Mouse (Mus musculus) myocyte (in vitro differentiated cells): ENCODE results near the gene Irf5. TPM values are rescaled to one million over a fixed set of nuclear protein-coding genes. Genes with fewer than 3 reads are reported as not detected.

Source experiments
- H3K27me3 ChIP-seq: one replicate; pipeline ENCODE4 v1.6.1; 2011; ENCODE audit not compliant: control insufficient read depth, insufficient read depth, insufficient read length
- H3K36me3 ChIP-seq: one replicate; pipeline ENCODE4 v1.6.1; 2011; ENCODE audit not compliant: control insufficient read depth, insufficient read depth
- H3K4me2 ChIP-seq: one replicate; pipeline ENCODE4 v1.6.1; 2011; ENCODE audit warnings: low read depth, control low read depth
- H3K4me3 ChIP-seq: one replicate; pipeline ENCODE4 v1.5.1; 2011; ENCODE audit warnings: mild to moderate bottlenecking, control low read depth, moderate library complexity
- H3K79me2 ChIP-seq: one replicate; pipeline ENCODE4 v1.6.1; 2011; ENCODE audit not compliant: control insufficient read depth, insufficient read depth
- H3ac ChIP-seq: one replicate; pipeline ENCODE4 v1.6.1; 2011; ENCODE audit not compliant: control insufficient read depth, insufficient read length
- CEBPB ChIP-seq: IDR thresholded peaks from 2 replicates; pipeline ENCODE4 v1.6.1; 2011; ENCODE audit warnings: mild to moderate bottlenecking, moderate library complexity; ENCODE audit not compliant: poor library complexity, insufficient read depth, severe bottlenecking
- E2F4 ChIP-seq: IDR thresholded peaks from one replicate; pipeline ENCODE4 v1.6.1; 2011; ENCODE audit warnings: mild to moderate bottlenecking, control low read depth, moderate library complexity; ENCODE audit not compliant: insufficient read depth
- MAX ChIP-seq: IDR thresholded peaks from one replicate; pipeline ENCODE4 v1.6.1; 2011; ENCODE audit warnings: low read depth, mild to moderate bottlenecking, control low read depth
- MYOD1 ChIP-seq, 3 experiments: IDR thresholded peaks; one replicate each; pipeline ENCODE4 v1.6.1; 2011; ENCODE audit warnings: control low read depth in 2 of 3, low read depth in 2 of 3, mild to moderate bottlenecking in 2 of 3, moderate library complexity in 1 of 3; ENCODE audit not compliant: insufficient read length in 2 of 3, control insufficient read depth in 1 of 3
- MYOG ChIP-seq, 3 experiments: IDR thresholded peaks; one replicate each; pipeline ENCODE4 v1.6.1; 2011; ENCODE audit warnings: control low read depth in 2 of 3, low read depth in 2 of 3, mild to moderate bottlenecking in 2 of 3; ENCODE audit not compliant: insufficient read length in 2 of 3, control insufficient read depth in 1 of 3, insufficient read depth in 1 of 3
- POLR2A ChIP-seq: IDR thresholded peaks from one replicate; pipeline ENCODE4 v1.6.1; 2011; ENCODE audit warnings: low read depth, mild to moderate bottlenecking, control low read depth, moderate library complexity; ENCODE audit not compliant: insufficient read length
- POLR2AphosphoS2 ChIP-seq: IDR thresholded peaks from one replicate; pipeline ENCODE4 v1.6.1; 2011; ENCODE audit warnings: low read depth, control low read depth; ENCODE audit not compliant: insufficient read length
- REST ChIP-seq: IDR thresholded peaks from one replicate; pipeline ENCODE4 v1.6.1; 2011; ENCODE audit warnings: mild to moderate bottlenecking, control low read depth, moderate library complexity; ENCODE audit not compliant: insufficient read depth, insufficient read length
- SRF ChIP-seq: IDR thresholded peaks from one replicate; pipeline ENCODE4 v1.6.1; 2011; ENCODE audit warnings: low read depth; ENCODE audit not compliant: control insufficient read depth, insufficient read length
- TCF12 ChIP-seq: IDR thresholded peaks from one replicate; pipeline ENCODE4 v1.6.1; 2011; ENCODE audit warnings: mild to moderate bottlenecking, control low read depth; ENCODE audit not compliant: poor library complexity, insufficient read depth, severe bottlenecking
- TCF3 ChIP-seq: IDR thresholded peaks from one replicate; pipeline ENCODE4 v1.6.1; 2011; ENCODE audit warnings: low read depth, control low read depth; ENCODE audit not compliant: insufficient read length
- USF1 ChIP-seq: IDR thresholded peaks from one replicate; pipeline ENCODE4 v1.6.1; 2011; ENCODE audit warnings: low read depth, mild to moderate bottlenecking, control low read depth, moderate library complexity
- polyA plus RNA-seq: library from polyadenylated mRNA; unstranded; fragments of >200 nt; fragmentation: generic; extraction: Trizol; gene quantifications from one replicate; pipeline ENCODE4 v1.2.1, GENCODE M21; 2012; ENCODE audit warnings: missing spikeins

The Irf5 gene
- polyA plus RNA-seq, 1 experiment, result 0.32 TPM

DNA sequence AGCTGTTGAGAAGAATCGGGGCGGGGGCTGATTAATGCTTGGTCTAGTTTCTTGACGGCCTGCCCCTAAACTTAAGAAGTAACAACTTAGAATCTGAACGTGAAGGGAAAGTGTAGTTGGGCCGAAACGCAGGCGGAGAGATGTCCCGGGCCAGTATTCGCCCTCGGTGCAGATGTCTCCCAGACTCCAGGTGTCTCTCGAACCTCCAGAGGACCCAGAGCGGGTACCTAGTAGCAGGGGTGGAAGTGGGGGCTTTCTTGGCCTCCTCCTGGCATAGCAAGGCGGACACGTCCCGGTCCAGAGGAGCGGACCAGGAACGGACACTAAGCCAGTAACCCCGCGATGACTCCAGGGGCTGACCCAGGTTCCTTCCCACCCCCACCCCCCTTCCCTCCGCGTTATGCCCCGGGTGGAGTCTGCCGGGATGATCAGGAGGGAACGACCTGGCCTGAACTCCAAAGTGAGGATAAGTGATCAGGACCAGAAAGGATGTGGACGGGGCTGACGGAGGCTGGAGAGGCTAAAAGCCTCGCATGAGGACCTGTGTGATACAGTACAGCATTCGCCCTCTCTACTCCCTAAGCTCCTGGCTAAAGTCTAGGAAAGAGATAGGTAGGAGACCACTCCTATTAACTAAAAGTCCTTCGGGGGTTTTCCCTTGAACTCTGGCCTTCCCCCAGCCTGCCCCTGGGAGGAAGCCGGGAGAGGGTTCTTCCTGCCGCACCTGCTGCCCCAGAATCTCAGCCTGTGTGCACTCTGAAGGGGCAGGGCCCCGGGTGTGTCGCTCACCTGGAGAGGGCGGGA is 1.1 kb downstream of the Irf5 start:
- H3K79me2 ChIP-seq, result no peaks in the 10 kb centered on the region
- no peak for TF ChIP-seq MYOD1 (IDR thresholded peaks at IDR 0.05; ENCODE audit: control insufficient read depth in 1 of 3, insufficient read length in 2 of 3, low read depth in 2 of 3)
- no peak for TF ChIP-seq TCF12
- no peak for TF ChIP-seq POLR2AphosphoS2
- H3K36me3 ChIP-seq, result no peaks in the 10 kb centered on the region
- H3K27me3 ChIP-seq, result peaks cover 12% of the 10 kb centered on the region
- H3K4me2 ChIP-seq, result peak overlapping the region; percentile 74
- H3K4me3 ChIP-seq, result peak overlapping the region; percentile 6
- peak overlapping the region; percentile 14 for H3ac ChIP-seq

DNA sequence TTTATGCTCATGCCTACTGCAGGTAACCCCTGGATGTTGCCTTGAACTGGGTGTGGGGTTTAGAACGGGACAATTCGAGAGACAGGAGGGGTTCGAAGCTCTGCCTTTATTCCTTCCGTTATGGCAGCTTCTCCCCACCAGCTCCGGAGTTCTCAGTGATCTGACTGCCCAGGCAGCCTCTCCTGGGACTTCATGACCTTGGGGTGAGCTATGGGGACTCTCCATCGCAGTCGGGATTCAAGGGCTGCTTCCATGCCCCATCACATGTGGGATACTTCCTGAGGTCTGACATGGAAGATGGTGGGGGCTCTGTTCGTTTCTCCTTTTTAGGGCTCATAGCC is 1.7 kb downstream of the Irf5 start:
- H3K4me2 ChIP-seq, result no peak overlapping the region
- H3K27me3 ChIP-seq, result peaks cover 12% of the 10 kb centered on the region

DNA sequence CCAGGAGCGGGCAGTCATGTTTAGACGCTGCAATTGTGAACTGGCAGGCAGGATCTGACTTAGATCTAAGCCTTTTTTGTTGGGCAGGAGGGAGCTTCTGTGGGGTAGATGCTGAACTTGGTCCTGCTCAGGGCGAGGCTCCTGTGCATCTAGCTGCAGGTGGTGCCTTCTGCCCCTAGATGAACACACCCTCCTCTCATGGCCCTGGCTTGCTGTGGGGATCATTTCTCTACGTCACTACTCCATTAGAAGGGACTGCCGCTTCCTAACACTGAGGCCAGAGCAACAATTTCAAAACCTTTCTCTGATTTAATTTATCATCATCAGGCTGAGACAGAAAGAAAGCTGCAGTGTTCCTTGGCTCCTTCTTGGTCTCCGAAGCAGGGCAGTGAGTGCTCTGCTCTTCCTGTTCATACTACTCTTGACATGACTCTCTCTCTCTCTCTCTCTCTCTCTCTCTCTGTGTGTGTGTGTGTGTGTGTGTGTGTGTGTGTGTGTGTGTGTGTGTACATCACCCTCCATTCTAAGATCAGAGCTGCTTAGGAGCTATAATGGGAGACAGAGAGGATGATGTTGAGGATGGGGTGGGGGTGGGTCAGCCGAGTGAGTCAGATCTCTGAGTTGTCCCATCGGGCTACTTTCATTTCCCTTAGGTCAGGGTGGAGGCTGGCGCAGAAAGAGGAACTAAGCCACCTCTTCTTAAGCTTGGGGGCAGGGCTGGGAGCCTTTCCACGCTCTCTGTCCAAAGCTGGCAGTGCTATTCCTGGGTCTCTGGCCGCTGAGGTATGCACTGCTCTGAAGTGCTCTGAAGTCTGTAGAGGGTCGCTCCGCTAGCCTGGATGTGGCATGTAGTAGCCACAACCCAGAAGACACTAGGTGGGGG is 2.4 kb downstream of the Irf5 start:
- H3K27me3 ChIP-seq, result peaks cover 12% of the 10 kb centered on the region
- H3ac ChIP-seq, result no peak overlapping the region
- TF ChIP-seq CEBPB (no peak), POLR2AphosphoS2 (no peak), REST (no peak), SRF (no peak), MYOD1 (IDR thresholded peaks at IDR 0.05; ENCODE audit: control insufficient read depth in 1 of 3, insufficient read length in 2 of 3, low read depth in 2 of 3) (no peak), MAX (no peak), USF1 (no peak), POLR2A (no peak)
- H3K4me2 ChIP-seq, result peak overlapping the region; percentile 57
- no peaks in the 10 kb centered on the region for H3K79me2 ChIP-seq
- no peak overlapping the region for H3K4me3 ChIP-seq
- no peaks in the 10 kb centered on the region for H3K36me3 ChIP-seq

More for the DNA sequence above, 1.7 kb downstream of the Irf5 start:
- Histone ChIP-seq H3ac (no peak overlapping the region), H3K4me3 (no peak overlapping the region), H3K79me2 (no peaks in the 10 kb centered on the region), H3K36me3 (no peaks in the 10 kb centered on the region)
- no peak for TF ChIP-seq USF1
- no peak for TF ChIP-seq POLR2A
- TF ChIP-seq TCF3, result no peak
- TF ChIP-seq E2F4, result no peak
- no peak for TF ChIP-seq CEBPB
- no peak for TF ChIP-seq MYOG (IDR thresholded peaks at IDR 0.05; ENCODE audit: control insufficient read depth in 1 of 3, insufficient read depth in 1 of 3, insufficient read length in 2 of 3, low read depth in 2 of 3)
- no peak for TF ChIP-seq SRF
- TF ChIP-seq TCF12, result no peak
- no peak for TF ChIP-seq POLR2AphosphoS2
- TF ChIP-seq MYOD1 (IDR thresholded peaks at IDR 0.05; ENCODE audit: control insufficient read depth in 1 of 3, insufficient read length in 2 of 3, low read depth in 2 of 3), result no peak
- no peak for TF ChIP-seq MAX
- no peak for TF ChIP-seq REST

DNA sequence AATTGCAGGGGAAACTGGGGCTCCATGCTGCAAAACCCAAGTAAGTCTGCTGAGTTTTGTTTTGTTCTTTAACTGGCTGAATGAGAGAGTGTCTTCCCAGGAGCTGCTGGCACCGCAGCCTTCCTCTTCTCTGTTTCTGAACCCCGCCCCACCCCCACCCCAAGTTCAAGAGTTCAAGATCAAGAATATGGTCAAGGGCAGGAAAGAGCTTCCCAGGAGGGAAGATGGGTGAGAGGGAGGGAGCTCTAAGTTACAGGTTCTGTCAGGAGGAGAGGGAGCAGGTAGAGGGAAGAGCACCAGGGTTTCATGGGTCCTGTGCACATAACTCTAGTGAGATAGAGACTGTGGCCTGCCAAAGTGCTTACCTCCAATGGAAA is 3.0 kb downstream of the Irf5 start:
- H3ac ChIP-seq, result no peak overlapping the region
- H3K36me3 ChIP-seq, result no peaks in the 10 kb centered on the region
- peaks cover 12% of the 10 kb centered on the region for H3K27me3 ChIP-seq
- TF ChIP-seq SRF (no peak), REST (no peak), MYOG (IDR thresholded peaks at IDR 0.05; ENCODE audit: control insufficient read depth in 1 of 3, insufficient read depth in 1 of 3, insufficient read length in 2 of 3, low read depth in 2 of 3) (no peak), POLR2AphosphoS2 (no peak)
- H3K79me2 ChIP-seq, result no peaks in the 10 kb centered on the region
- peak overlapping the region; percentile 57 for H3K4me2 ChIP-seq
- H3K4me3 ChIP-seq, result no peak overlapping the region

DNA sequence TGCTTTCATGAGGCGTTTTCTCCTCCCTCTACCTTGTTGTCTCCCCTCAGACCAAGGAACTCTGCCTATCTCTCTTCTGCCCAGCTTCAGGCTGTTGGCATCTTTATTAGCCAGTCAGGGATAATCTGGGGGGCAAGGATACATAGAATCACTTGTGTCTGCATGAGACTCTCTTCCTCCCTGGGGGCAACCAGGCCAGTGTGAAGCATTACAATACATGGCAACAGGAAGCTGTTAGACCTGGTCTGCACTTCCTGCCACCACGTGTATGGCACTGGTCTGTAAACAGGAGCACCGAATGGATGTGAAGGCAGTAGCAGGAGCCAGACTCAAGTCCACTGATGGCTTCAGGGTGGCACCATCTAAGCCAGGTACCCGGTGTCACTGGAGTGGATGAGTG is 3.6 kb downstream of the Irf5 start:
- Histone ChIP-seq H3K27me3 (peaks cover 12% of the 10 kb centered on the region), H3K4me2 (no peak overlapping the region), H3K4me3 (no peak overlapping the region), H3K36me3 (no peaks in the 10 kb centered on the region), H3K79me2 (no peaks in the 10 kb centered on the region), H3ac (no peak overlapping the region)
- TF ChIP-seq USF1 (no peak), POLR2AphosphoS2 (no peak)
